Mouse (Mus musculus) heart, adult 2 months (tissue): ENCODE measurements around the gene Gm45716.

Experiments used
- CTCF ChIP-seq: fragments of 200-600 bp; IDR thresholded peaks from 2 replicates; pipeline ENCODE4 v1.8.1; 2022; ENCODE audit warnings: antibody characterized with exemption, mild to moderate bottlenecking, moderate library complexity
- EP300 ChIP-seq: fragments of 200-500 bp; IDR thresholded peaks from 2 replicates; pipeline ENCODE4 v1.6.1; 2011; ENCODE audit warnings: low read depth, low read length, control low read depth; ENCODE audit not compliant: insufficient read depth
- POLR2A ChIP-seq: fragments of 200-500 bp; IDR thresholded peaks from 2 replicates; pipeline ENCODE4 v1.6.1; 2011; ENCODE audit warnings: mild to moderate bottlenecking, low read depth, low read length, control low read depth; ENCODE audit not compliant: insufficient read depth

DNA sequence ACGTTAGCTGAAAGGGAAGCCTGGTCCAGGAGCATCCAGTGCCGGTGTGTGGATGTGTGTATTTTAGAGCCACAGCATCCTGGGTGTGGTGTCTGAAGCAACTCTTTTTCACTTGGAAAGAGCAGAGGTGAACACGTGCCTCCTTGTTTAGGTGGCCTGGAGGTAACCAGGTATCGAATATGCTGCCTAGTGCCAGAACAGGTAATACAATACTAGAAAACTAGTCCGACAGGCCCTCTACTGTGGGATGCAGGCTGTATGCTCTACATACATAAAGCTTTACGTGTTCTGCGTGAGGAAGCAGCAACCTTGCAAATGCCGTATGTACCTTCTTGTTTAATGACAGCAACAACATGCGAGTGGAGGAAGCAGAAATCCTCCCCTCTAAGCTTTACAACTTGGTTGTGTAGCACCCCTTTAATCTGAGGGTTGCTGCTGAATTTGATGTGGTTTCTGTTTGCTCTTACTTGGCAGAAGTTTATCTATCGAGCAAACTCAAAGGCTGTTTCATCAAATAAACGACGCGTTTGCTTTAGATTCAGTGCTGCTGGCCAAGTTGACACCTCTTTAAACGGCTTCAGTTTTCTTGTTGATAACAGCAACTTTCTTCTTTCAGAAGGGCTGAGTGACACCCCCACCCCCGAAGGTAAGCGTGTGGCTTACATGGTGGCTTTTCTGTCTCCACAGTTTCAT lies 69.5 kb downstream of the Gm45716 start:
- no peak for TF ChIP-seq CTCF
- no peak for TF ChIP-seq EP300
- TF ChIP-seq POLR2A = no peak
